Mouse (Mus musculus) midbrain, embryonic 16.5 days (tissue): Measurements from ENCODE around the gene Atp1b3. TPM values are rescaled to one million over a fixed set of nuclear protein-coding genes. Genes with fewer than 3 reads are reported as not detected.

Experiments
- ATAC-seq: fragments of 200-750 bp; cut with Nextera tagmentation; 2 replicates; pipeline ENCODE4 v1.8.0; 2017; ENCODE audit warnings: moderate TSS enrichment
- H3K27ac ChIP-seq: fragments of 300-500 bp; sonication (generic); 2 replicates; pipeline ENCODE4 v1.5.1; 2014; ENCODE audit warnings: mild to moderate bottlenecking, low read length, mixed read lengths
- H3K27me3 ChIP-seq: fragments of 300-500 bp; sonication (generic); 2 replicates; pipeline ENCODE4 v1.6.1; 2014; ENCODE audit warnings: low read depth, low read length, mixed read lengths; ENCODE audit not compliant: control insufficient read depth, insufficient read depth
- H3K36me3 ChIP-seq: fragments of 300-500 bp; sonication (generic); 2 replicates; pipeline ENCODE4 v1.6.1; 2014; ENCODE audit warnings: mild to moderate bottlenecking, low read length, moderate library complexity, mixed read lengths; ENCODE audit not compliant: control insufficient read depth, insufficient read depth
- H3K4me1 ChIP-seq: fragments of 300-500 bp; sonication (generic); 2 replicates; pipeline ENCODE4 v1.6.1; 2014; ENCODE audit warnings: mild to moderate bottlenecking, low read length, mixed read lengths; ENCODE audit not compliant: control insufficient read depth, insufficient read depth
- H3K4me2 ChIP-seq: fragments of 300-500 bp; sonication (generic); 2 replicates; pipeline ENCODE4 v1.6.1; 2014; ENCODE audit warnings: mild to moderate bottlenecking, low read length, mixed read lengths
- H3K4me3 ChIP-seq: fragments of 300-500 bp; sonication (generic); 2 replicates; pipeline ENCODE4 v1.5.1; 2014; ENCODE audit warnings: low read depth, mild to moderate bottlenecking, low read length, moderate library complexity, mixed read lengths
- H3K9ac ChIP-seq: fragments of 300-500 bp; sonication (generic); 2 replicates; pipeline ENCODE4 v1.6.1; 2014; ENCODE audit warnings: low read depth, low read length, mixed read lengths
- H3K9me3 ChIP-seq: fragments of 300-500 bp; sonication (generic); replicated peaks from 2 replicates; pipeline ENCODE4 v1.6.1; 2014; ENCODE audit warnings: mild to moderate bottlenecking, low read length, mixed read lengths; ENCODE audit not compliant: control insufficient read depth, poor library complexity, severe bottlenecking
- WGBS: fragments of 180-500 bp; shearing (Covaris S2); extraction: QIAGEN DNeasy Blood & Tissue Kit; methylation state at CpG from one replicate; pipeline ENCODE4 v1.1.7; 2014; 5-methylcytosine and 5-hydroxymethylcytosine counted together
- polyA plus RNA-seq: library from polyadenylated mRNA; unstranded; fragments of >200 nt; fragmentation: Nextera tagmentation; extraction: Ambion mirVana; gene quantifications from 2 replicates; pipeline ENCODE4 v1.2.1, GENCODE M21; 2015

Gene Atp1b3
- polyA plus RNA-seq, 1 experiment from 2014 or later = 176 TPM

DNA sequence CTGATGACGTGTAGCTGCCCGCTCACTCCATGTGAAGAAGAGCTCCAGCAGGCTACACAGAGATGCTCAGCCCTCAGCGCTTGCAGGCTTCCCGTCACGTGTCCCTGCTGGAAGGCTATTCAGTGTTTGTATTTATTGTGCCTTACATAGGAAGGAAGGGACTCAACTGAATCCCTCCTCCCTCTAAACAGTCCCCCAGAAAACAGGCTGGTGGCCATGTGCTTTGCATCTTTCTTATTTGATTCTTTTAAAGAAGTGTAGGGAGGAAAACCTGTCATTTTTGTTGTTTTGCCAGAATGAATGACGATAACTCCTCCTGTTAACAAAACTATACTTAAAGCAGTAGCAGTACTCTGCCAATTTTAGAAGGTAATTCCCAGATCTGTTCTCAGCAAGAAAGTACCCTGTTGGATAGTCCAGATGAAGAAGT is 43.7 kb downstream of the Atp1b3 start:
- Histone ChIP-seq H3K9me3 (no peaks in the 10 kb centered on the region), H3K9ac (no peak overlapping the region), H3K27me3 (no peaks in the 10 kb centered on the region), H3K4me3 (no peak overlapping the region), H3K4me1 (0 out of 2 replicates have a peak, but pooled peaks cover 3% of the 10 kb centered on the region), H3K27ac (no peak overlapping the region), H3K36me3 (no peaks in the 10 kb centered on the region), H3K4me2 (no peak overlapping the region)
- WGBS = 88% methylated on average over 6 of the region's 6 CpGs
- ATAC-seq = no peak

DNA sequence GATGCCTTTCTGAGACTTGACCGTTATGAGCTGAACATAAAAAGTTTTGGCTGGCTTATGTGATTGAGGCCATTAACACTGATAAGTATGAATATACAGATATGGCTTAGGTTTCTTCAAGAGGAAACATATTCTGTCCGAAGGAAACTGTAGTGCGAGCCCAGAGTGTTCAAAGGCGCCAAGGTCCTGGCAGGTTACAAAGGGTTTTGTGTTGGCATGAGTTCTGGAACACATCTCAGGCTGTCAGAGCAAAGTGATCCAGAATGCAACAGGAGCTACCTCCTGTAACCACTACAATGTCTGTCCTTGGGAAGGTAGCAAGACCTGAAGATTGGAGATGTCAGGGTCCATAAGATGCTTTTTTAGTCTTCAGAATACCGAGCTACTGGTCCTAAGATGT is 44.9 kb downstream of the Atp1b3 start:
- no peak for ATAC-seq
- Histone ChIP-seq H3K36me3 (no peaks in the 10 kb centered on the region; the same call in 1 of the 2 replicates), H3K4me2 (no peak overlapping the region), H3K4me3 (no peak overlapping the region), H3K27me3 (no peaks in the 10 kb centered on the region), H3K9me3 (no peaks in the 10 kb centered on the region), H3K4me1 (no peaks in the 10 kb centered on the region), H3K27ac (no peak overlapping the region), H3K9ac (no peak overlapping the region)
- WGBS = 93% methylated on average over 5 of the region's 5 CpGs

DNA sequence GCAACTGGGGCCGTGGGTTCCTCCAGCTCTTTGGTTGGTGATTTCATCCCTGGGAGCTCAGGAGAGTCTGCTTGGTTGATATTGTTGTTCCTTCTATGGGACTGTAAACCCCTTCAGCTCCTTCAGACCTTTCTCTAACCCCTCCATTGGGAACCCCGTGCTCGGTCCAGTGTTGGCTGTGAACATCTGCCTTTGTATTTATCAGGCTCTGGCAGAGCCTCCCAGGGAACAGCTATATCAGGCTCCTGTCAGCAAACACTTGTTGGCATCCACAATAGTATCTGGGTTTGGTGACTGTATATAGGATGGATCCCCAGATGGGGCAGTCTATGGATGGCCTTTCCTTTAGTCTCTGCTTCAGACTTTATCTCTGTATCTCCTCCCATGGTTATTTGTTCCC is 52.2 kb downstream of the Atp1b3 start:
- no peaks in the 10 kb centered on the region; the same call in 1 of the 2 replicates for H3K36me3 ChIP-seq
- WGBS = 96% methylated on average over 3 of the region's 3 CpGs

DNA sequence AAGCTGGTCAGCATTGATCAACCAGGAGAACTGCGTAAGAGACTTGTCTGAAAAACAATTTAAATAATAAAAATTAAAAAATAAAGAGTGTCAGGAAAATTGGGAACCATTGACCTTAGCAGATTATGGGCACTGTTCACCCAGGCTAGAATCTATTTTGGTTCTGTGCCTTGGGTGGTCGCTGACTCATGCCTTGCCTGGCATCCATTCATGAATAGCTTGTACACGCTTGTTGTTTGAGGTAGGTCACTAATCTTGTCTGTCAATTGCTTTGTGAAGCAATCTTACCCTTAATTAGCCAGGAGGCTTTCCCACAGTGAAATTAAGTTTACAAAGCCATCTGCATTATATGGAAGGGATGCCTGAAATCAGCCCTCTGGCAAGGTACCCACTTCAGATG is 55.4 kb downstream of the Atp1b3 start:
- Histone ChIP-seq H3K36me3 (peaks cover 4% of the 10 kb centered on the region; the same call in 1 of the 2 replicates), H3K4me3 (no peak overlapping the region), H3K9ac (no peak overlapping the region), H3K27me3 (no peaks in the 10 kb centered on the region), H3K4me2 (no peak overlapping the region), H3K9me3 (no peaks in the 10 kb centered on the region), H3K4me1 (no peaks in the 10 kb centered on the region), H3K27ac (no peak overlapping the region)
- 52% methylated on average over 3 of the region's 3 CpGs for WGBS
- ATAC-seq = no peak

More for the DNA sequence above, 52.2 kb downstream of the Atp1b3 start:
- H3K27me3 ChIP-seq = no peaks in the 10 kb centered on the region
- no peaks in the 10 kb centered on the region for H3K4me1 ChIP-seq
- no peak overlapping the region for H3K4me3 ChIP-seq
- no peak overlapping the region for H3K27ac ChIP-seq
- no peak overlapping the region for H3K4me2 ChIP-seq
- no peak overlapping the region for H3K9ac ChIP-seq
- no peak for ATAC-seq
- H3K9me3 ChIP-seq = no peaks in the 10 kb centered on the region

DNA sequence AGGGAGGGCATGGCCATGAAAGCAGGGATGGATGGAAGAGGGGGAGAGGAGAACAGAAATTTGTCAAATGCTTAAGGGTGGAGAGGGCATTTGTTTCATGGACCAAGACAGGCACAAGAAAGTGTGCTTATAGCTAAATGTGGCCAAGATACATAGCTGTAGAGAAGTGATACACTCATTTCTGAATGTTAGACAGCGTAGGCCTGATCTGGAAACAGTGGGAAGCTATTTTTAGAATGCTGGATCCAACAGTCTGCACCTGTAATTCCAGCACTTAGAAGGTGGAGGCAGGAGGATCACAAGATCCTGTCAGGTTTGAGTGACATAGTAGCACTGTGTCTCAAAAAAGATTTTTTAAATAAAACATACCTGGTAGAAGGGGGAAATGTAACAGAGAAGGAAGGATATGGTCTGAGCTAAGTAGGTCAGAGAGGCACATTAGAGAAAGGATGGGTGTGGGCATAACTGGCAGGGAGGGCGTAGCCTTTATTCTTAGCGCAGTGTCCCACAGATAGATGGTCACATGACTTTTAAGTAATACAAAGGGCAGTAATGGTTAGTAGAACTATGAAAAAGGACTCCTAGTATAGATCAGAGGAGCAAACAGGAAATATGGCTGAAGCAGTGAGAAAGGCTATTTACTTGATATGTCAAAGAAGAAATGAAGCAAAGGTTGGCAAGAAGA is 64.8 kb downstream of the Atp1b3 start:
- Histone ChIP-seq H3K9ac (no peak overlapping the region), H3K36me3 (peaks cover 16% of the 10 kb centered on the region), H3K9me3 (no peaks in the 10 kb centered on the region), H3K27ac (no peak overlapping the region), H3K4me2 (no peak overlapping the region), H3K27me3 (no peaks in the 10 kb centered on the region), H3K4me3 (no peak overlapping the region), H3K4me1 (no peaks in the 10 kb centered on the region)
- ATAC-seq = no peak
- 96% methylated on average over 3 of the region's 3 CpGs for WGBS

DNA sequence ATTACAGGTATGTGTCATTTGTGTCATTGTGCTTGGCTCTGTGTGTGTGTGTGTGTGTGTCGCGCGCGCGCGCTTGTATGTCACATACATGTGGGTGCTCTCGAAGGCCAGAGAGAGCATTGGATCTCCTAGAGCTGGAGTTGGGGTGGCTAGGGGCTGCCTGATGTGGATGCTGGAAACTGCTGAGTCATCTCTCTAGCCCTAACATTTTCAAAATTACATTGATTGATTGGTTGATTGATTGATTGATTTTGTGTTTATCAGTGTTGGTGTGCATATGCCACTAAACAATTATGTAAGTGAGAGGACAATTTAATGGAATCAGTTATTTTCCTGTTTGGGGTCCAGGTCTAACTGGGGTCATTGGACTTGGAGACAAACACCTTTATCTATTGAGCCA is 72.1 kb downstream of the Atp1b3 start:
- Histone ChIP-seq H3K27me3 (no peaks in the 10 kb centered on the region), H3K36me3 (peaks cover 8% of the 10 kb centered on the region; the same call in 1 of the 2 replicates), H3K27ac (no peak overlapping the region), H3K9ac (no peak overlapping the region), H3K9me3 (no peaks in the 10 kb centered on the region), H3K4me1 (no peaks in the 10 kb centered on the region), H3K4me2 (no peak overlapping the region), H3K4me3 (no peak overlapping the region)
- 97% methylated on average over 7 of the region's 7 CpGs for WGBS
- ATAC-seq = no peak

DNA sequence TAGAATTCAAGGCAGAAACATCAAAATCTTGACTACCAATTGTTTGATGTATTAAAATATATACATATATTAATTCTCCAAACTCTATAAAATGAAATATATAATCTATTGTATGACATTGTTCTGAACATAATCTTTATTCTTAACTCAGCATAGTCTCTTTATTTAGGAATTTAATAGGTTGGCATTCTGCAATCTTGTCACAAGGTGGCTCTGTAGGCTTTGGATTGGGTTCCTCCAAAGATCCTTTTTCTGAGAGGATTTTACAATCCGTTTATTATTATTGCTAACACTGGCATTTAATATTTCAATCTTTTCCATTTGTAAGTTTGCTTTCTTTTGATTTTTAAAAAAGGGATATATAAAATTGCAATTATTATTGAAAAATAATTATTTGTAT is 79.3 kb downstream of the Atp1b3 start:
- no peaks in the 10 kb centered on the region for H3K27me3 ChIP-seq
- H3K36me3 ChIP-seq = 0 out of 2 replicates have a peak, but pooled peaks cover 2% of the 10 kb centered on the region
- 20% methylated on average over 1 of the region's 1 CpGs for WGBS
- no peak overlapping the region for H3K4me2 ChIP-seq
- H3K9me3 ChIP-seq = no peaks in the 10 kb centered on the region
- no peaks in the 10 kb centered on the region for H3K4me1 ChIP-seq
- no peak overlapping the region for H3K27ac ChIP-seq
- no peak overlapping the region for H3K4me3 ChIP-seq
- no peak overlapping the region for H3K9ac ChIP-seq
- no peak; the same call in 1 of the 2 replicates for ATAC-seq

Other genes starting within 250 kb of the Atp1b3 start
- 2.4 and 2.9 TPM in 2 replicates for gene Gk5, start 245.1 kb downstream of the Atp1b3 start, polyA plus RNA-seq
- gene Tfdp2, start 168.2 kb downstream of the Atp1b3 start, polyA plus RNA-seq = 16.0 and 22.3 TPM in 2 replicates
- gene Rnf7, start 114.2 kb upstream of the Atp1b3 start, polyA plus RNA-seq = 192 and 204 TPM in 2 replicates
- 0.17 and 0.48 TPM in 2 replicates for gene Gm28729, start 160.8 kb upstream of the Atp1b3 start, polyA plus RNA-seq